Mouse (Mus musculus) megakaryocyte, embryonic 14.5 days (primary cell): ENCODE results near the gene Baiap3.

ENCODE experiments used
- FLI1 ChIP-seq: IDR thresholded peaks from 2 replicates; pipeline ENCODE4 v1.6.1; 2012; ENCODE audit warnings: low read length, inconsistent platforms, mixed read lengths
- GATA1 ChIP-seq: IDR thresholded peaks from 3 replicates; pipeline ENCODE4 v1.6.1; 2012; ENCODE audit warnings: mixed read lengths, low read length, inconsistent platforms, borderline replicate concordance

- TF ChIP-seq GATA1 (no peak), FLI1 (no peak)
Measured at GRCm38 (mm10) chr17:25211705-25212104, 44.5 kb downstream of the Baiap3 start.
